Mouse (Mus musculus): ENCODE measurements at regions not wholly inside any gene's neighbourhood (a gene's known extent, or its start where the extent isn't known, plus 50 kb on each side); places are given as distances from the start of the nearest gene placed in this dataset.
A peak's percentile ranks its signal among the peaks of the same experiment; 100 is the strongest.
"Not testable (repeated sequence)": the region's sequence is repeated elsewhere in the genome, so short reads cannot be mapped to it uniquely, and the experiment has no call there.

DNA sequence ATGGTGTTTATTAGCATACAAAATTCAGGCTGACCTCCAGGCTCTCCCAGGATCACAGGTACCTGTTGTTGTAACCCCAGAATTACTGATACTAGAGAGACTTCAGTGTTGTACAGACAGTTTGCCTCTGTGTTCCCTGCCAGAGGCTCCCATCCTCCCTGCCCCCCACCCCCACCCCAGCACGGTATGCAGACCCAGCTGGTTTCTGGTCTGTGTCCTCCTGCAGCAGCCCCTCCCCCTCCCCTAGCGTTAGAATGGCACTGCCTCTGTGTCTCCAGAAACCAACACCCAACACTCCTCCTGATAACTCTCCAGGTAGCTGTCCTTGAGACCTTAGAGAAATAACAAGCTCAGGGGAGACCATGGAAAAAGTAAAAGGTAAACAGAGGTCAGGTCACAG, 116.6 kb upstream of the Camk1g start:
- H3K9me3 ChIP-seq (ENCODE audit: control insufficient read depth, low read depth, low read length); H3K27ac ChIP-seq (ENCODE audit: low read length); H3K27me3 ChIP-seq (ENCODE audit: control insufficient read depth, insufficient read depth, low read length); H3K4me2 ChIP-seq (replicated peaks; ENCODE audit: low read depth, low read length); H3K36me3 ChIP-seq (ENCODE audit: control insufficient read depth, insufficient read depth, low read length); H3K9ac ChIP-seq (replicated peaks; ENCODE audit: low read depth, low read length); ATAC-seq (ENCODE audit: insufficient number of reproducible peaks, insufficient read depth, low FRiP score, low read depth); H3K4me3 ChIP-seq (ENCODE audit: low read depth, low read length); H3K4me1 ChIP-seq (ENCODE audit: control insufficient read depth, insufficient read depth, low read length): not testable (repeated sequence)
- WGBS, result 6% methylated on average over 2 of the region's 2 CpGs

DNA sequence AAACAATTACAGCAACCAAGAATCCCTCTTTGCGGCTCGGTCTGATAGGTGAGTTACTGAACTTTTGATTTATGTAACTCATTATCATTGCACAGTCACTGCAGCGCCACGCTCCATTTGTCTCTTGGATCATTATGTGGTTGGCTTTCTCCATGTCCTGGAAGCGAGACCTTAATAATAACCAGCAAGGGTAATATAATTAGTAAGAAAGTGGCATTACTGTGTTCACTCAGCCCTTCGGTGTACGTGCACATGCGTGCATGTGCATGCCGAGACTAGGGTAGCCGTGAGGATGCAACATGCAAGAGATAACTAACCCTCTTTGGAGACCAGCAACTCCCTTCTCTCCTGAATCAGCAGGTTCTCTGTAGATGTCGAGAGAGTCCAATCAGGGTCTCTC, 114.9 kb upstream of the Camk1g start:
- Histone ChIP-seq H3K9ac (replicated peaks; ENCODE audit: low read depth, low read length) (no peak overlapping the region), H3K27me3 (ENCODE audit: control insufficient read depth, insufficient read depth, low read length) (no peaks in the 10 kb centered on the region), H3K4me1 (ENCODE audit: control insufficient read depth, insufficient read depth, low read length) (0 out of 2 replicates have a peak, but pooled peaks cover 2% of the 10 kb centered on the region), H3K4me2 (replicated peaks; ENCODE audit: low read depth, low read length) (no peak overlapping the region), H3K9me3 (ENCODE audit: control insufficient read depth, low read depth, low read length) (no peaks in the 10 kb centered on the region), H3K27ac (ENCODE audit: low read length) (no peak overlapping the region), H3K4me3 (ENCODE audit: low read depth, low read length) (no peak overlapping the region), H3K36me3 (ENCODE audit: control insufficient read depth, insufficient read depth, low read length) (no peaks in the 10 kb centered on the region)
- no peak for ATAC-seq (ENCODE audit: insufficient number of reproducible peaks, insufficient read depth, low FRiP score, low read depth)
- WGBS, result 76% methylated on average over 11 of the region's 11 CpGs

GRCm38 (mm10) chr1:193477298-193477697, 107.2 kb upstream of the Camk1g start:
- ATAC-seq (ENCODE audit: insufficient number of reproducible peaks, insufficient read depth, low FRiP score, low read depth), result no peak

DNA sequence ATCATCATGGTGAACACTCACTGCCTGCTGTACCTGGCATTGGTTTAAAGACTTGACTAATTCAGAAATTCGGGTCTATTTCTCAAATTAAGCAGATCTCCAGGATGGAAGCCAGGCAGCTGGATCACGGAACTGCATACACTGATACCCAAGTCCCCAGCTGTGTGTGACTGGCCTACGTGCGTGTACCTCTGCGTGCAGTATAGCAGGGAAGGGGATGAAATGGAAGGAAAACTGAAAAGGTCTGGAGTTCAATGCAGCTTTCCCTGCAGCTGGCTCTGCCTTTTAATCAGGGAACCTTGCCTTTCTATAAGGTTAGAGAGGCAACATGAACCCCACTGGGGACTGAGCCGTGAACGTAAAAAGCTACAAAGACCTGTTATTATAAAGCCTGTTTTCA, 106.7 kb upstream of the Camk1g start:
- H3K36me3 ChIP-seq (ENCODE audit: control insufficient read depth, insufficient read depth, low read length), result no peaks in the 10 kb centered on the region
- no peak overlapping the region for H3K27ac ChIP-seq (ENCODE audit: low read length)
- WGBS, result 89% methylated on average over 7 of the region's 7 CpGs
- H3K27me3 ChIP-seq (ENCODE audit: control insufficient read depth, insufficient read depth, low read length), result no peaks in the 10 kb centered on the region
- no peak overlapping the region for H3K4me3 ChIP-seq (ENCODE audit: low read depth, low read length)
- H3K4me2 ChIP-seq (replicated peaks; ENCODE audit: low read depth, low read length), result no peak overlapping the region
- no peaks in the 10 kb centered on the region for H3K4me1 ChIP-seq (ENCODE audit: control insufficient read depth, insufficient read depth, low read length)
- H3K9ac ChIP-seq (replicated peaks; ENCODE audit: low read depth, low read length), result no peak overlapping the region
- ATAC-seq (ENCODE audit: insufficient number of reproducible peaks, insufficient read depth, low FRiP score, low read depth), result no peak
- H3K9me3 ChIP-seq (ENCODE audit: control insufficient read depth, low read depth, low read length), result no peaks in the 10 kb centered on the region

More at GRCm38 (mm10) chr1:193477298-193477697, 107.2 kb upstream of the Camk1g start:
- Histone ChIP-seq H3K4me2 (replicated peaks; ENCODE audit: low read depth, low read length) (no peak overlapping the region), H3K36me3 (ENCODE audit: control insufficient read depth, insufficient read depth, low read length) (no peaks in the 10 kb centered on the region), H3K27me3 (ENCODE audit: control insufficient read depth, insufficient read depth, low read length) (no peaks in the 10 kb centered on the region), H3K4me3 (ENCODE audit: low read depth, low read length) (no peak overlapping the region), H3K9me3 (ENCODE audit: control insufficient read depth, low read depth, low read length) (no peaks in the 10 kb centered on the region), H3K4me1 (ENCODE audit: control insufficient read depth, insufficient read depth, low read length) (no peaks in the 10 kb centered on the region), H3K9ac (replicated peaks; ENCODE audit: low read depth, low read length) (no peak overlapping the region), H3K27ac (ENCODE audit: low read length) (no peak overlapping the region)
- WGBS, result 60% methylated on average over 1 of the region's 1 CpGs

DNA sequence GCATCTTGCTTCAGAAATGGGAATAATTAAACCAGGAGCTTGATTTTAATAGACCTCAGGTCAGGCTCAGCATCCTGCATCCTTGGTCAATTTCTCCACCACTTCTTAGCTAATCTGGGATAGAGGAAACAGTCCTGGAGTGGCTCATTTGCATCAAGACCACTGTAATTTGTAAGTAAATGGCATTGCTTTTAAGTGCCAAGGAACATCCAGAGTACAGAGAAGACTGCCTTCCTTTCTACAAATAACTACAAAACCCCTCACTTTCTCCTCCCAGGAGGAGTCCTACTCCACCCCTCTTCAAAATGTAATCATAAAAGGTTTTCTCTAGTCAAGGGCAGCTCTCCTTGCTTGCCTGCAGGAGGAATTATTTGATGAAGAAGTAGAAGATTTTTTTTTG, 96.2 kb upstream of the Camk1g start:
- no peak overlapping the region for H3K4me3 ChIP-seq (ENCODE audit: low read depth, low read length)
- ATAC-seq (ENCODE audit: insufficient number of reproducible peaks, insufficient read depth, low FRiP score, low read depth), result no peak
- H3K9ac ChIP-seq (replicated peaks; ENCODE audit: low read depth, low read length), result no peak overlapping the region
- H3K4me2 ChIP-seq (replicated peaks; ENCODE audit: low read depth, low read length), result no peak overlapping the region
- no peak overlapping the region for H3K27ac ChIP-seq (ENCODE audit: low read length)
- no peaks in the 10 kb centered on the region for H3K27me3 ChIP-seq (ENCODE audit: control insufficient read depth, insufficient read depth, low read length)
- H3K36me3 ChIP-seq (ENCODE audit: control insufficient read depth, insufficient read depth, low read length), result no peaks in the 10 kb centered on the region
- no peaks in the 10 kb centered on the region for H3K4me1 ChIP-seq (ENCODE audit: control insufficient read depth, insufficient read depth, low read length)
- no peaks in the 10 kb centered on the region for H3K9me3 ChIP-seq (ENCODE audit: control insufficient read depth, low read depth, low read length)

GRCm38 (mm10) chr1:193459735-193460134, 89.6 kb upstream of the Camk1g start:
- no peaks in the 10 kb centered on the region for H3K4me1 ChIP-seq (ENCODE audit: control insufficient read depth, insufficient read depth, low read length)
- no peak overlapping the region for H3K4me3 ChIP-seq (ENCODE audit: low read depth, low read length)
- H3K27me3 ChIP-seq (ENCODE audit: control insufficient read depth, insufficient read depth, low read length), result no peaks in the 10 kb centered on the region
- no peaks in the 10 kb centered on the region for H3K36me3 ChIP-seq (ENCODE audit: control insufficient read depth, insufficient read depth, low read length)
- WGBS, result 81% methylated on average over 5 of the region's 5 CpGs
- H3K4me2 ChIP-seq (replicated peaks; ENCODE audit: low read depth, low read length), result no peak overlapping the region
- ATAC-seq (ENCODE audit: insufficient number of reproducible peaks, insufficient read depth, low FRiP score, low read depth), result no peak
- H3K9me3 ChIP-seq (ENCODE audit: control insufficient read depth, low read depth, low read length), result no peaks in the 10 kb centered on the region
- H3K9ac ChIP-seq (replicated peaks; ENCODE audit: low read depth, low read length), result no peak overlapping the region
- H3K27ac ChIP-seq (ENCODE audit: low read length), result no peak overlapping the region

GRCm38 (mm10) chr1:193457908-193458307, 87.8 kb upstream of the Camk1g start:
- Histone ChIP-seq H3K36me3 (ENCODE audit: control insufficient read depth, insufficient read depth, low read length) (no peaks in the 10 kb centered on the region), H3K4me2 (replicated peaks; ENCODE audit: low read depth, low read length) (no peak overlapping the region), H3K4me1 (ENCODE audit: control insufficient read depth, insufficient read depth, low read length) (no peaks in the 10 kb centered on the region), H3K9me3 (ENCODE audit: control insufficient read depth, low read depth, low read length) (no peaks in the 10 kb centered on the region), H3K27me3 (ENCODE audit: control insufficient read depth, insufficient read depth, low read length) (no peaks in the 10 kb centered on the region), H3K9ac (replicated peaks; ENCODE audit: low read depth, low read length) (no peak overlapping the region), H3K27ac (ENCODE audit: low read length) (no peak overlapping the region), H3K4me3 (ENCODE audit: low read depth, low read length) (no peak overlapping the region)
- 77% methylated on average over 2 of the region's 2 CpGs for WGBS
- no peak for ATAC-seq (ENCODE audit: insufficient number of reproducible peaks, insufficient read depth, low FRiP score, low read depth)

- Histone ChIP-seq H3K27ac (ENCODE audit: low read length) (no peak overlapping the region), H3K9me3 (ENCODE audit: control insufficient read depth, low read depth, low read length) (no peaks in the 10 kb centered on the region), H3K9ac (replicated peaks; ENCODE audit: low read depth, low read length) (no peak overlapping the region), H3K27me3 (ENCODE audit: control insufficient read depth, insufficient read depth, low read length) (no peaks in the 10 kb centered on the region), H3K36me3 (ENCODE audit: control insufficient read depth, insufficient read depth, low read length) (no peaks in the 10 kb centered on the region), H3K4me1 (ENCODE audit: control insufficient read depth, insufficient read depth, low read length) (peaks cover 9% of the 10 kb centered on the region; the same call in 1 of the 2 replicates), H3K4me2 (replicated peaks; ENCODE audit: low read depth, low read length) (no peak overlapping the region), H3K4me3 (ENCODE audit: low read depth, low read length) (no peak overlapping the region)
- WGBS, result 47% methylated on average over 2 of the region's 2 CpGs
- no peak for ATAC-seq (ENCODE audit: insufficient number of reproducible peaks, insufficient read depth, low FRiP score, low read depth)
These were observed 83.6 kb upstream of the Camk1g start for GRCm38 (mm10) chr1:193453654-193454053.

DNA sequence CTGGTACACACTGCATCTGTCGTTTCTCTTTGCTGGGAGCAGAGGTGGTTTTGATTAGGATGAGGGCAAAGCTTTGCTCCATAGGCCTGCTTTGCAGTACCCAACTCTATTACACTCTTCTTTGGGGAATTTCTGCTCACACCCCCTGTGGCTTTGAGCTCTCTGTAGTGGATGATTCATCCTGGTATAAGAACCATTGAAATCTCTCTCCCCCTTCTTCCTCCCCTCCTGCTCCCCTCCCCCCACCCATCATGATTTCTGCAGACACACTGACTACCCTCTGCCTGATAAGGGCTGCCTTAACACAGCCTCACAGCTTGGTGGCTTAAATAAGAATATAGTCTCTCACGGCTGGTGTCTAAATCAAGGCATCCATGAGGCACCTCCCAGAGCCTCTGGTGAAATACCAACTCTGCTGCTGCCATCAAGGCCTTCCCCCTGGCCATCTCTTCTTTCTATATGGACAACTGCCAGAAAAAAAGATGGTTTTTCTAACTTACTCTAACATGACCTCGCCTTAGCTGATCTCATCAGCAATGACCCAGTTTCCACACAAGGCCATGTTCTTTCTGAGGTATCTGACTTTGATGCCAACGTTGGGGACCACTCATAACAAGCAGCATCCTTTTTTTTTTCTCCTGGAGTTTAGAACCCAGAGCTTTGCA, 81.5 kb upstream of the Camk1g start:
- WGBS, result 64% methylated on average over 4 of the region's 4 CpGs
- Histone ChIP-seq H3K4me2 (replicated peaks; ENCODE audit: low read depth, low read length) (no peak overlapping the region), H3K9me3 (ENCODE audit: control insufficient read depth, low read depth, low read length) (no peaks in the 10 kb centered on the region), H3K36me3 (ENCODE audit: control insufficient read depth, insufficient read depth, low read length) (no peaks in the 10 kb centered on the region), H3K9ac (replicated peaks; ENCODE audit: low read depth, low read length) (no peak overlapping the region), H3K27me3 (ENCODE audit: control insufficient read depth, insufficient read depth, low read length) (no peaks in the 10 kb centered on the region), H3K27ac (ENCODE audit: low read length) (peak overlapping the region; percentile 17; the same call in 1 of the 2 replicates), H3K4me1 (ENCODE audit: control insufficient read depth, insufficient read depth, low read length) (peaks cover 9% of the 10 kb centered on the region; the same call in 1 of the 2 replicates), H3K4me3 (ENCODE audit: low read depth, low read length) (no peak overlapping the region)
- ATAC-seq (ENCODE audit: insufficient number of reproducible peaks, insufficient read depth, low FRiP score, low read depth), result no peak

Measured in stomach, embryonic 14.5 days (tissue).